Mouse (Mus musculus) urinary bladder, postnatal 25 days (tissue): ENCODE measurements at regions not wholly inside any gene's neighbourhood (a gene's known extent, or its start where the extent isn't known, plus 50 kb on each side); places are given as distances from the start of the nearest gene placed in this dataset.

ENCODE experiments used
- DNase-seq: peaks from one replicate; pipeline ENCODE4 v3.0.0; 2022; ENCODE audit warnings: low spot score

GRCm38 (mm10) chr1:95762244-95762643 is 94.9 kb upstream of the St8sia4 start:
- peak; percentile 31 for DNase-seq

GRCm38 (mm10) chr1:95754071-95754915 is 86.9 kb upstream of the St8sia4 start:
- no peak for DNase-seq

DNA sequence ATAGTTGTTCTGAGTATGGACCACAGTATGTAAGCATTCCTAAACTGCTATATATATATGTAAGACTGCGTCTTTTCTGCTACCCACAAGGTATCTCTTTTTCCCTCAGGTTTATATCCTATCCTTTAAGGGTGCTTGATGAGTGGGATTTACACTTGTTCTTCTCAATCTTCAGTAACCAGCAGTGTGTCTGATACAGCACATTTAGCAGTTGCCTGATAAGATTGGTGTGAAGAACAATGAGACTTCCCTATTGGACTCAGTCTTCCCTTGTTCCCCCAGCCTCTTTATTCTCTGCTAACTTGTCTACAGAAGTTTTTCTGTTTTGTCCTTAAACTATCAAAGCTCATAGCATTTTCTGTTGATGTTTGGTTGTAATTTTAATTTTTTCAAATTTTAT is 86.1 kb upstream of the St8sia4 start:
- DNase-seq = no peak

DNA sequence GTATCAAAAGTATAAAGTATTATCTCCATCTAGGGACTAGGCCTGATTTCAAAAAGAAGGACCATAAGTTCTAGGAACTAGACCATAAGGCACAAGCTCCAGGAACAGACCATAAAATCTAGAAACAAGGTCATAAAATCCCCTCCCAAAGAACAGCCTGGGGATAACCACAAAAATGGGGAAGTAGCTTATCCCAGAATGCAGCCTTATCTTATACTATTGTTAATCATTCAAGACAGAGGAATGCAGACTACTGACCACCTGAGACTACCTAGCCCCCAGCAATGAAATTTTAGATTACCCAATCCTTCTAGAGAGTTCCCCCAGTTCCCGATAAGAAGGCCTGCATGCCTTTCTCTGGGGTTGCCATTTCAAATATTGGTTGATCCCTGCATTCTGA is 81.6 kb upstream of the St8sia4 start:
- DNase-seq = no peak

DNA sequence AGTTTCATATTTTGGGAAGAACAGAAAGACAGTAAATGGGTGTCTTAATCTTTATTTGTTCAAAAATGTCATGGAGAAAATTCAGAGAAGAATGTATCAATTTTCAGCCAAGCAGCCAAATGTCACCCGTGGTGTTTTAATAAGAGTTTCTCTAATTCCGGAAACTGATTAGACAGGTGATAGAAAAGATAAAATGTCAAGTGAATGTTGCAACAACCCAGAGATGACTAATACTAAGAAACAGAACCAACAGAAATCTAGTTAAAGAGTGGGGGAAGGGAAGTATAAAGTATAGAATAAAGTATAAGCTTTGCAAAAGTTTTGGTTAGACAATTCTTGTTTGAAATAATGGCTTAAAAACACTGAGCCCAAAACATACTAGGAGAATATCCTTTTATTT is 79.9 kb upstream of the St8sia4 start:
- DNase-seq = no peak

GRCm38 (mm10) chr1:95744446-95744845 is 77.1 kb upstream of the St8sia4 start:
- no peak for DNase-seq

- DNase-seq = no peak
Measured at GRCm38 (mm10) chr1:95743334-95743733, 76.0 kb upstream of the St8sia4 start.

- DNase-seq = no peak
Measured at GRCm38 (mm10) chr1:95719449-95719848, 52.1 kb upstream of the St8sia4 start.

- no peak for DNase-seq
Measured at GRCm38 (mm10) chr1:95718794-95719193, 51.4 kb upstream of the St8sia4 start.
